Mouse (Mus musculus) urinary bladder, postnatal 10 days (tissue): ENCODE data around the gene Gfod1.

Source experiments
- DNase-seq: peaks from one replicate; pipeline ENCODE4 v3.0.0; 2022; ENCODE audit warnings: low spot score

The Gfod1 gene

GRCm38 (mm10) chr13:43157370-43157769 is 146.6 kb downstream of the Gfod1 start:
- no peak for DNase-seq

- no peak for DNase-seq
Measured at GRCm38 (mm10) chr13:43152005-43152520, 151.9 kb downstream of the Gfod1 start.

GRCm38 (mm10) chr13:43149661-43150060 is 154.3 kb downstream of the Gfod1 start:
- DNase-seq, result no peak

GRCm38 (mm10) chr13:43148692-43149091 is 155.3 kb downstream of the Gfod1 start:
- no peak for DNase-seq

GRCm38 (mm10) chr13:43146515-43147258 is 157.3 kb downstream of the Gfod1 start:
- no peak for DNase-seq
